Mouse (Mus musculus) embryonic facial prominence, embryonic 14.5 days (tissue): ENCODE measurements at regions not wholly inside any gene's neighbourhood (a gene's known extent, or its start where the extent isn't known, plus 50 kb on each side); places are given as distances from the start of the nearest gene placed in this dataset.

Experiments used
- ATAC-seq: fragments of 200-750 bp; cut with Nextera tagmentation; 2 replicates; pipeline ENCODE4 v1.8.0; 2017; ENCODE audit warnings: low read depth, moderate number of reproducible peaks, moderate TSS enrichment
- DNase-seq: peaks from one replicate; pipeline ENCODE4 v3.0.0-alpha.2; 2015; ENCODE audit warnings: low spot score
- H3K27ac ChIP-seq: fragments of 300-500 bp; sonication (generic); replicated peaks from 2 replicates; pipeline ENCODE4 v1.5.1; 2014; ENCODE audit warnings: low read depth, mild to moderate bottlenecking, low read length, moderate library complexity
- H3K27me3 ChIP-seq: fragments of 300-500 bp; sonication (generic); replicated peaks from 2 replicates; pipeline ENCODE4 v1.6.1; 2014; ENCODE audit warnings: low read length; ENCODE audit not compliant: control insufficient read depth, insufficient read depth
- H3K36me3 ChIP-seq: fragments of 300-500 bp; sonication (generic); 2 replicates; pipeline ENCODE4 v1.6.1; 2014; ENCODE audit warnings: low read length, mixed read lengths; ENCODE audit not compliant: control insufficient read depth, insufficient read depth
- H3K4me1 ChIP-seq: fragments of 300-500 bp; sonication (generic); 2 replicates; pipeline ENCODE4 v1.6.1; 2014; ENCODE audit warnings: antibody characterized with exemption, low read length; ENCODE audit not compliant: control insufficient read depth, insufficient read depth
- H3K4me2 ChIP-seq: fragments of 300-500 bp; sonication (generic); 2 replicates; pipeline ENCODE4 v1.6.1; 2014; ENCODE audit warnings: low read depth, mild to moderate bottlenecking, low read length, moderate library complexity, mixed read lengths
- H3K4me3 ChIP-seq: fragments of 300-500 bp; sonication (generic); 2 replicates; pipeline ENCODE4 v1.5.1; 2014; ENCODE audit warnings: low read depth, mild to moderate bottlenecking, low read length
- H3K9ac ChIP-seq: fragments of 300-500 bp; sonication (generic); 2 replicates; pipeline ENCODE4 v1.6.1; 2014; ENCODE audit warnings: low read depth, mild to moderate bottlenecking, low read length, moderate library complexity, mixed read lengths
- H3K9me3 ChIP-seq: fragments of 300-500 bp; sonication (generic); 2 replicates; pipeline ENCODE4 v1.6.1; 2016; ENCODE audit warnings: low read length; ENCODE audit not compliant: control insufficient read depth
- WGBS: fragments of 180-500 bp; shearing (Covaris S2); extraction: QIAGEN DNeasy Blood & Tissue Kit; methylation state at CpG from one replicate; pipeline ENCODE4 v1.1.7; 2014; 5-methylcytosine and 5-hydroxymethylcytosine counted together

GRCm38 (mm10) chr14:120560416-120560815 is 82.2 kb downstream of the Rap2a start:
- Histone ChIP-seq H3K9ac (no peak overlapping the region), H3K4me2 (no peak overlapping the region), H3K9me3 (no peaks in the 10 kb centered on the region), H3K36me3 (no peaks in the 10 kb centered on the region), H3K27me3 (no peaks in the 10 kb centered on the region), H3K4me1 (no peaks in the 10 kb centered on the region), H3K4me3 (no peak overlapping the region), H3K27ac (no peak overlapping the region)
- 88% methylated on average over 7 of the region's 7 CpGs for WGBS
- DNase-seq (no peak), ATAC-seq (no peak)

DNA sequence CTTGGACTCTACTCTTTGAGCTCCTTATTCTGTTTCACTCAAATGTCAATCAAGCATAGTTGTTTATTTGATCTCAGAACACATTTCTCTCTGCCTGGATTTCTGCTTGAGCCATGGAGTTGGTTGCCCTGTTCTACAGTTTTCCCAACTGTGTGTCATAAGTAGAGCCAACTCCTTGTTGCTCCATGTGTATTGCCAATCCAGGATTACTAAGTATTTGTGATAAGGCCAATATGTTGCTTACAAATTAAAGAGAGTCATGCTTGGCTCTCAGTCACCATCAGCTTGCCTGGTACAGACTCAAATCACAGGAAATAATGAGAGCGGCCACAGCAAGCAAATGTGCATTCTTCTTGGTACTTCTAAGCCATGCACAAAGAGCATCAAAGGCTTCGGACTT is 82.7 kb downstream of the Rap2a start:
- Histone ChIP-seq H3K27ac (no peak overlapping the region), H3K4me2 (no peak overlapping the region), H3K36me3 (no peaks in the 10 kb centered on the region), H3K27me3 (no peaks in the 10 kb centered on the region), H3K9me3 (no peaks in the 10 kb centered on the region), H3K9ac (no peak overlapping the region), H3K4me3 (no peak overlapping the region), H3K4me1 (no peaks in the 10 kb centered on the region)
- ATAC-seq (no peak), DNase-seq (no peak)
- 90% methylated on average over 2 of the region's 2 CpGs for WGBS

GRCm38 (mm10) chr14:120566945-120567344 is 88.7 kb downstream of the Rap2a start:
- H3K27me3 ChIP-seq, result no peaks in the 10 kb centered on the region
- no peak overlapping the region for H3K4me3 ChIP-seq
- no peak for DNase-seq
- no peak overlapping the region for H3K9ac ChIP-seq
- no peaks in the 10 kb centered on the region for H3K36me3 ChIP-seq
- no peaks in the 10 kb centered on the region for H3K4me1 ChIP-seq
- 60% methylated on average over 1 of the region's 1 CpGs for WGBS
- no peak for ATAC-seq
- no peaks in the 10 kb centered on the region for H3K9me3 ChIP-seq
- no peak overlapping the region for H3K4me2 ChIP-seq
- no peak overlapping the region for H3K27ac ChIP-seq

DNA sequence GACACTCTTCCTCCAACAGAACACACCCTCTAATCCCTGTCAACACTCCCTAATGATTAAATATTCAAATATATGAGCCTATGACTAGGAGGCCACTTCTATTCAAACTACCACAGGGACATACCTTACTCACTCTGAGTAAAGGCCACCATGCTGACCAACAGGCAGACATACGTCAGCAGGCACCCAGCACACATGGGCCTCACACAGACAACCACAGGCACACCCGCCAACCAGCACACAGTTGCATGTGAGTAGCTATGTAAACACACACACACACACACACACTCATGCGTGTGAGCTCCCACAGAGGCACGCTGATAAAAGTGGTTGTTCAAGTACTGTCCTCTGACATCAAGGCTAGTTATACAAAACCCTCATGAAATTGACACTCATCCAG is 89.8 kb downstream of the Rap2a start:
- Histone ChIP-seq H3K27me3 (no peaks in the 10 kb centered on the region), H3K36me3 (no peaks in the 10 kb centered on the region), H3K27ac (no peak overlapping the region), H3K4me3 (no peak overlapping the region), H3K4me1 (no peaks in the 10 kb centered on the region), H3K9me3 (no peaks in the 10 kb centered on the region), H3K9ac (no peak overlapping the region), H3K4me2 (no peak overlapping the region)
- no peak for DNase-seq
- WGBS, result 76% methylated on average over 4 of the region's 4 CpGs
- no peak for ATAC-seq

- H3K27ac ChIP-seq, result no peak overlapping the region
- no peaks in the 10 kb centered on the region for H3K4me1 ChIP-seq
- WGBS, result 77% methylated on average over 10 of the region's 10 CpGs
- no peaks in the 10 kb centered on the region for H3K27me3 ChIP-seq
- no peak overlapping the region for H3K4me2 ChIP-seq
- no peaks in the 10 kb centered on the region for H3K9me3 ChIP-seq
- ATAC-seq (no peak), DNase-seq (peak; percentile 17)
- no peak overlapping the region for H3K4me3 ChIP-seq
- H3K9ac ChIP-seq, result no peak overlapping the region
- H3K36me3 ChIP-seq, result no peaks in the 10 kb centered on the region
Measured at GRCm38 (mm10) chr14:120572238-120572637, 94.0 kb downstream of the Rap2a start.

DNA sequence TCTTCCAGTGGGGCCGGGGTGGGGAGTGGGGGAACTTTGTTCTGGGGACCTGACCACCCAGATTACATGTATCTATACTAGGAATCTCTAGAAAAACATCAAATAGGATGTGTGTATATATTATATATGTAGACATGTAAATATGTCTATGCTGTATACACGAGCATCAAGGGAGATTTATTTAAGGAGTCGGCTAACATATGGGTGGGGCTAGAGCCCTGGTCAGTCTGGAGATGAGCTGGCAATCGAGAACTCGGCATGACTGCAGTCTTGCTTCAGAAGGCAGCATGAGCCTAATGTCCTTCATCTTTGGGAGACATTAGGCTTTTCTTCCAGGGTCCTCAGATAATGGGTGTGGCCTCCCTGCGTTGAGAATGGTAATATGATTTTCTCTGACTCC is 97.0 kb downstream of the Rap2a start:
- Histone ChIP-seq H3K27ac (no peak overlapping the region), H3K9ac (no peak overlapping the region), H3K4me1 (no peaks in the 10 kb centered on the region), H3K4me3 (no peak overlapping the region), H3K9me3 (no peaks in the 10 kb centered on the region), H3K4me2 (no peak overlapping the region), H3K36me3 (no peaks in the 10 kb centered on the region), H3K27me3 (no peaks in the 10 kb centered on the region)
- WGBS, result 82% methylated on average over 6 of the region's 6 CpGs
- ATAC-seq, result no peak
- no peak for DNase-seq

DNA sequence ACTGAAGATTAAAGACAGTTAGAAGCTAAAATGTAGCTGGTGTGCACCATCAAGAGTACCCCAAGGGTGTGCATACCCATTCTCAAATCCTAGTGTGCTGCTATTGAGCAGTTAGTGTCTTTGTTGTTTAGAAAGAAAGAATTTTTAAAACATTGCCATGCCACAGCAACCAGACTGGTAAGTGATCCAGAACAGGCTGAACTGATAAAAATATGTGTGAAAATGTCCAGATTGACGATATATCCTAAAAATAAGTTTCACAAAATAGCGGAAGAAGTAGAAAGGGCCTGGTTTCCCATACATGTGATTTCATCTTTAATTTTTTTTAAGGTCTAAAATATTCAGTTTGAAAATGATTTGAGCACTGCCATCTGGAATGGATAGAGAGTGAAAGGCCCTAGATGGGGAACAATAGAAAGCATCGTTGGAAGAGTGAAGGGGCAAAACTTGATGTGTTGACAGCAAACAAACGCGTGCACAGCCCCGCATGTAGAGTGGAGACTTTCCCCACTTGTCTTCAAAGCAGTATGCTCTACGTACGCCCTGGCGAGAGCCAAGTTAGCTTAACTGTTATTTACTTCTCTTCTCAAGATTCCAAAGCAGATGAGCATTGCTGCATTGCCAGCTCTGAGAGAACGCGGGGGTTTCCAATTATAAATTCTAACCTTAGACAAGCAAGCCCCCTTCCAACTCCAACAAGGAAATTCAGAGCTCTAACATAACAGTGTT is 100.3 kb downstream of the Rap2a start:
- H3K27me3 ChIP-seq, result no peaks in the 10 kb centered on the region
- no peak overlapping the region for H3K4me3 ChIP-seq
- H3K4me2 ChIP-seq, result no peak overlapping the region
- H3K36me3 ChIP-seq, result no peaks in the 10 kb centered on the region
- no peaks in the 10 kb centered on the region for H3K9me3 ChIP-seq
- H3K27ac ChIP-seq, result no peak overlapping the region
- ATAC-seq, result no peak
- peak; percentile 43 for DNase-seq
- H3K9ac ChIP-seq, result no peak overlapping the region
- no peaks in the 10 kb centered on the region for H3K4me1 ChIP-seq
- 68% methylated on average over 11 of the region's 11 CpGs for whole genome bisulfite sequencing

- 64% methylated on average over 3 of the region's 3 CpGs for WGBS
- Histone ChIP-seq H3K4me1 (no peaks in the 10 kb centered on the region), H3K27ac (no peak overlapping the region), H3K4me2 (no peak overlapping the region), H3K36me3 (no peaks in the 10 kb centered on the region), H3K9ac (no peak overlapping the region), H3K27me3 (no peaks in the 10 kb centered on the region), H3K9me3 (no peaks in the 10 kb centered on the region), H3K4me3 (no peak overlapping the region)
- DNase-seq, result no peak
- no peak for ATAC-seq
Measured at GRCm38 (mm10) chr14:120583807-120584206, 105.6 kb downstream of the Rap2a start.

DNA sequence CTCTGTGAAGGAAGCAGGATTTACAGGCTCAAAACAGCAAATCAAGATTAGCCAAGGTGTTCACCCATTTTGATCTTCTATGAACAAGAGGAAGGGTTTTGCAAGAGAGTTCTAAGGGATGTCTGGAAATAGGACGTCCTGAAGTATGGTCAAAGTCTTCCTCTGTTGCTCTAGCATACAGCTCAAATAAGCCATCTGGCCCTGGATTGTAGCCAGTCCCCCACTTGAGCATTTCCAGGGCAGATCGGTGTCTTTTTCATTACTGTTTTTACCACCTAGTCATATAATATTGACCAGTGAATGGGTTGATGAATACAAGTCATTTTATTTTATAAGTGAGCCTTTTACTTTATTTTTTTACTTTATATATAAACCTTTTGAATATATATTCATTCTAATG is 113.9 kb downstream of the Rap2a start:
- WGBS, result 83% methylated on average over 2 of the region's 2 CpGs
- Histone ChIP-seq H3K4me1 (no peaks in the 10 kb centered on the region), H3K4me2 (no peak overlapping the region), H3K27ac (no peak overlapping the region), H3K4me3 (no peak overlapping the region), H3K36me3 (no peaks in the 10 kb centered on the region), H3K9ac (no peak overlapping the region), H3K9me3 (no peaks in the 10 kb centered on the region), H3K27me3 (no peaks in the 10 kb centered on the region)
- DNase-seq, result no peak
- no peak for ATAC-seq
